Mouse (Mus musculus) ES-Bruce4 (cell line): ENCODE data around the gene Ptprd. TPM values are rescaled to one million over a fixed set of nuclear protein-coding genes. Genes with fewer than 3 reads are reported as not detected.

Experiments used
- H3K27ac ChIP-seq: 2 replicates; pipeline ENCODE4 v1.5.1; 2012; ENCODE audit warnings: low read length, inconsistent platforms; ENCODE audit not compliant: insufficient read depth
- H3K27me3 ChIP-seq: 2 replicates; pipeline ENCODE4 v1.6.1; 2012; ENCODE audit warnings: mild to moderate bottlenecking, low read length, inconsistent platforms; ENCODE audit not compliant: control insufficient read depth, poor library complexity, insufficient read depth, severe bottlenecking
- H3K36me3 ChIP-seq: 2 replicates; pipeline ENCODE4 v1.6.1; 2012; ENCODE audit warnings: inconsistent platforms, mild to moderate bottlenecking, low read length, moderate library complexity; ENCODE audit not compliant: control insufficient read depth, poor library complexity, insufficient read depth, severe bottlenecking
- H3K4me1 ChIP-seq: one replicate; pipeline ENCODE4 v1.8.1; 2011; ENCODE audit warnings: low read length; ENCODE audit not compliant: control insufficient read depth, insufficient read depth
- H3K4me3 ChIP-seq: 2 replicates; pipeline ENCODE4 v1.5.1; 2011; ENCODE audit warnings: low read depth, mild to moderate bottlenecking, low read length
- H3K9ac ChIP-seq: 2 replicates; pipeline ENCODE4 v1.6.1; 2012; ENCODE audit warnings: low read depth, mild to moderate bottlenecking, inconsistent platforms; ENCODE audit not compliant: poor library complexity, severe bottlenecking
- H3K9me3 ChIP-seq: replicated peaks from 2 replicates; pipeline ENCODE4 v1.6.1; 2012; ENCODE audit warnings: mild to moderate bottlenecking, low read length, inconsistent platforms; ENCODE audit not compliant: control insufficient read depth, poor library complexity, insufficient read depth, severe bottlenecking
- CTCF ChIP-seq: IDR thresholded peaks from one replicate; pipeline ENCODE4 v1.8.1; 2011; ENCODE audit warnings: low read depth, low read length
- EP300 ChIP-seq: IDR thresholded peaks from 2 replicates; pipeline ENCODE4 v1.6.1; 2011; ENCODE audit warnings: low read depth, low read length; ENCODE audit not compliant: insufficient read depth
- POLR2A ChIP-seq: IDR thresholded peaks from one replicate; pipeline ENCODE4 v1.8.1; 2011; ENCODE audit warnings: low read length; ENCODE audit not compliant: insufficient read depth
- polyA plus RNA-seq: library from polyadenylated mRNA; stranded (reverse); fragments of >200 nt; gene quantifications from 2 replicates; pipeline ENCODE4 v1.2.4, GENCODE M21; 2011; ENCODE audit warnings: low read depth; ENCODE audit not compliant: missing spikeins, insufficient read depth, insufficient read length

The Ptprd gene
- polyA plus RNA-seq, 1 experiment, result 2.8 TPM

DNA sequence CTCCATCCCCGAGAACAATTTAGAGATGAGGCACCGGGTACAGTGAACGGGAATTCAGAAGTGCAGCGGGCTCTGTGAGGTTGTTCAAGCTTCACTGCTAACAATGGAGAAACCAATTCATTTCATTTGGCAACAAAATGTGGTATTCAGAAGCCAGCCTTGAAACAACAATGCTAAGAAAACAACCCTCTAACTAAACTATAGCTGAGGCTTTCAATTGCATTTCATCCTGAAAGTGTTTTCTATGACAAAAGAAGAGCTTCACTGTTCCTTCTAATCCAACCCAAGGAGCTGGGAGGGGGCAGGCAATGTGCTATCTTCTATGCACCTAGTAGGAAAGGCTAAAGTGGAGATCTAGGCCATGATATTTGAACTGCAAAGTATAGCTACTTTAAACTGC, 2217.2 kb downstream of the Ptprd start:
- TF ChIP-seq CTCF, result no peak
- TF ChIP-seq POLR2A, result no peak
- no peak for TF ChIP-seq EP300
- Histone ChIP-seq H3K9ac (no peak overlapping the region), H3K9me3 (no peaks in the 10 kb centered on the region), H3K27ac (no peak overlapping the region), H3K4me1 (no peaks in the 10 kb centered on the region), H3K27me3 (no peaks in the 10 kb centered on the region), H3K36me3 (no peaks in the 10 kb centered on the region), H3K4me3 (no peak overlapping the region)

- H3K4me1 ChIP-seq, result no peaks in the 10 kb centered on the region
- H3K4me3 ChIP-seq, result no peak overlapping the region
- no peak for TF ChIP-seq CTCF
- no peak for TF ChIP-seq EP300
- no peak for TF ChIP-seq POLR2A
- no peaks in the 10 kb centered on the region for H3K27me3 ChIP-seq
- no peaks in the 10 kb centered on the region for H3K36me3 ChIP-seq
- H3K9ac ChIP-seq, result no peak overlapping the region
- H3K27ac ChIP-seq, result no peak overlapping the region
- H3K9me3 ChIP-seq, result no peaks in the 10 kb centered on the region
Measured at GRCm38 (mm10) chr4:75993092-75993491, 2218.7 kb downstream of the Ptprd start.

DNA sequence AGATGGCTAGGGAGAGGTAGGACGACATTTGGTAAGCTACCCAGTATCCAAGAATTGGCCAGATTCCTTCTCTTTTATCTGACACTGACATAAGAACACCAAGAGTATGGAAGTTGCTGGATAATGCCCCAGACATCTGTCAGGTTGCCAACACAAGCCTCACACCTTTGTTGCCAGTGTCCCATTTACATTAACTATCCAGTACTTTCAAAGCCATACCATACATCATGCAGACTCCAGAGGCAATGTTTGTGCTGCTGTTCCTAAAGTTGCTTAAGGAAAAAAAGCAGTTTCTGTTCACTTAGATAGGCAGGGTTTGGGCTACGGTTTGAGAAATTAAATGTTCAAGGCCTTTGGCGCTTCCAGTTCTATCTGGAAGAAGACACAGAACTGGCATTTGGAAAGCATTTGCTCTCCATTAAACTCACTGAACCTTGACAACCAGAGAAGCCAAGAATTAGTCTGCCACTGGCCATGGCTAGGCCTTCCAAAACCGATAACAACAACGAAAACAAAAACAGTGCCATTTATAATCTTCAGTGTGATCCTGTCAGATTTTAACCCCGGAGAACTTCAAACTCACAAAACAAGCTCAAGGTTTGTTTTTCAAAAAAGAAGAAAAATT, 2220.0 kb downstream of the Ptprd start:
- TF ChIP-seq CTCF (no peak), POLR2A (no peak), EP300 (no peak)
- Histone ChIP-seq H3K9me3 (no peaks in the 10 kb centered on the region), H3K9ac (no peak overlapping the region), H3K27me3 (no peaks in the 10 kb centered on the region), H3K4me1 (no peaks in the 10 kb centered on the region), H3K4me3 (no peak overlapping the region), H3K27ac (no peak overlapping the region), H3K36me3 (no peaks in the 10 kb centered on the region)

GRCm38 (mm10) chr4:75974728-75975127, 2237.0 kb downstream of the Ptprd start:
- H3K27ac ChIP-seq, result no peak overlapping the region
- TF ChIP-seq CTCF, result no peak
- no peak for TF ChIP-seq EP300
- no peak for TF ChIP-seq POLR2A

DNA sequence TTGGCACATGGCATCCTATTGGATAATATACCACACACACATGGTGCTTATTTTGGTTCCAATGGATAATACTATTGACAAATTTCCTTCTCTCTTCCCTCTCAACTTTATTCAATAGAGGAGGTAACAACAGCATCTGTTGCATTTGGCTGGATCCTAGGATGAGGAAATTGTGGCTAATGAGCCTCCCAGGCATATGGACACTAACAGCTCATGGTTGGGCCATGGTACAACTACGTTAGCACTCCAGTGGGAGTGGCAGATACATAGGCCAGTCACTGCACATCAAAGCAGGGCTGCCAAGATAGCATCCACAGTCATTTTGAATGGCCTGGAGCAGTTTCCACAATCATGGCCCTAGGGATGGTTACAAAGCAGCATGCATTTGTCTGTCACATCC, 2238.4 kb downstream of the Ptprd start:
- no peak overlapping the region for H3K4me3 ChIP-seq
- H3K4me1 ChIP-seq, result no peaks in the 10 kb centered on the region
- no peak overlapping the region for H3K9ac ChIP-seq
- H3K27ac ChIP-seq, result no peak overlapping the region
- H3K36me3 ChIP-seq, result no peaks in the 10 kb centered on the region
- no peaks in the 10 kb centered on the region for H3K27me3 ChIP-seq
- no peak for TF ChIP-seq POLR2A
- no peak for TF ChIP-seq CTCF
- TF ChIP-seq EP300, result no peak
- no peaks in the 10 kb centered on the region for H3K9me3 ChIP-seq

More at GRCm38 (mm10) chr4:75974728-75975127, 2237.0 kb downstream of the Ptprd start:
- Histone ChIP-seq H3K27me3 (no peaks in the 10 kb centered on the region), H3K4me1 (no peaks in the 10 kb centered on the region), H3K36me3 (no peaks in the 10 kb centered on the region), H3K9me3 (no peaks in the 10 kb centered on the region), H3K9ac (no peak overlapping the region), H3K4me3 (no peak overlapping the region)

- H3K9me3 ChIP-seq, result no peaks in the 10 kb centered on the region
- H3K27ac ChIP-seq, result no peak overlapping the region
- no peak overlapping the region for H3K9ac ChIP-seq
- H3K4me1 ChIP-seq, result no peaks in the 10 kb centered on the region
- H3K36me3 ChIP-seq, result no peaks in the 10 kb centered on the region
- H3K27me3 ChIP-seq, result no peaks in the 10 kb centered on the region
- TF ChIP-seq CTCF, result no peak
- TF ChIP-seq POLR2A, result no peak
- TF ChIP-seq EP300, result no peak
- no peak overlapping the region for H3K4me3 ChIP-seq
Measured at GRCm38 (mm10) chr4:75969961-75970360, 2241.8 kb downstream of the Ptprd start.
